Mouse (Mus musculus) midbrain, postnatal 0 days (tissue): ENCODE data around the gene 9130019O22Rik. TPM values are rescaled to one million over a fixed set of nuclear protein-coding genes. Genes with fewer than 3 reads are reported as not detected.

Experiments
- ATAC-seq: fragments of 200-750 bp; cut with Nextera tagmentation; 2 replicates; pipeline ENCODE4 v1.8.0; 2017; ENCODE audit warnings: moderate number of reproducible peaks, mild to moderate bottlenecking, moderate TSS enrichment, moderate library complexity; ENCODE audit not compliant: low FRiP score
- DNase-seq: peaks from one replicate; pipeline ENCODE4 v3.0.0-alpha.2; 2015; ENCODE audit warnings: low spot score
- H3K27ac ChIP-seq: fragments of 300-500 bp; sonication (generic); 2 replicates; pipeline ENCODE4 v1.5.1; 2014; ENCODE audit warnings: low read depth, mild to moderate bottlenecking, low read length, mixed read lengths
- H3K27me3 ChIP-seq: fragments of 300-500 bp; sonication (generic); 2 replicates; pipeline ENCODE4 v1.6.1; 2014; ENCODE audit warnings: low read length, control low read depth, mixed read lengths; ENCODE audit not compliant: insufficient read depth
- H3K36me3 ChIP-seq: fragments of 300-500 bp; sonication (generic); 2 replicates; pipeline ENCODE4 v1.6.1; 2014; ENCODE audit warnings: low read length, control low read depth, mixed read lengths; ENCODE audit not compliant: insufficient read depth
- H3K4me1 ChIP-seq: fragments of 300-500 bp; sonication (generic); 2 replicates; pipeline ENCODE4 v1.6.1; 2014; ENCODE audit warnings: mild to moderate bottlenecking, control low read depth, antibody characterized with exemption, low read length, mixed read lengths; ENCODE audit not compliant: insufficient read depth
- H3K4me2 ChIP-seq: fragments of 300-500 bp; sonication (generic); 2 replicates; pipeline ENCODE4 v1.6.1; 2014; ENCODE audit warnings: low read depth, mild to moderate bottlenecking, low read length, mixed read lengths; ENCODE audit not compliant: poor library complexity, severe bottlenecking
- H3K4me3 ChIP-seq: fragments of 300-500 bp; sonication (generic); 2 replicates; pipeline ENCODE4 v1.5.1; 2014; ENCODE audit warnings: low read depth, mild to moderate bottlenecking, low read length, moderate library complexity
- H3K9ac ChIP-seq: fragments of 300-500 bp; sonication (generic); replicated peaks from 2 replicates; pipeline ENCODE4 v1.6.1; 2014; ENCODE audit warnings: mild to moderate bottlenecking, low read length, moderate library complexity, mixed read lengths; ENCODE audit not compliant: poor library complexity, severe bottlenecking
- H3K9me3 ChIP-seq: fragments of 300-500 bp; sonication (generic); 2 replicates; pipeline ENCODE4 v1.6.1; 2016; ENCODE audit warnings: low read length, control low read depth
- CTCF ChIP-seq: IDR thresholded peaks from 2 replicates; pipeline ENCODE4 v1.5.1; 2016; ENCODE audit warnings: antibody characterized with exemption, mild to moderate bottlenecking
- WGBS: fragments of 180-500 bp; shearing (Covaris S2); extraction: QIAGEN DNeasy Blood & Tissue Kit; methylation state at CpG from one replicate; pipeline ENCODE4 v1.1.7; 2014; 5-methylcytosine and 5-hydroxymethylcytosine counted together
- polyA plus RNA-seq: library from polyadenylated mRNA; unstranded; fragments of >200 nt; fragmentation: Nextera tagmentation; extraction: Ambion mirVana; gene quantifications from 2 replicates; pipeline ENCODE4 v1.2.1, GENCODE M21; 2015
- total RNA-seq: library from RNA; depleted of rRNA; stranded (reverse); fragments of >200 nt; gene quantifications from 2 replicates; pipeline ENCODE4 v1.2.3, GENCODE M21; 2014

9130019O22Rik gene
- total and polyA plus RNA-seq, 2 experiments from 2014 or later: 1.4 to 4.0 TPM

DNA sequence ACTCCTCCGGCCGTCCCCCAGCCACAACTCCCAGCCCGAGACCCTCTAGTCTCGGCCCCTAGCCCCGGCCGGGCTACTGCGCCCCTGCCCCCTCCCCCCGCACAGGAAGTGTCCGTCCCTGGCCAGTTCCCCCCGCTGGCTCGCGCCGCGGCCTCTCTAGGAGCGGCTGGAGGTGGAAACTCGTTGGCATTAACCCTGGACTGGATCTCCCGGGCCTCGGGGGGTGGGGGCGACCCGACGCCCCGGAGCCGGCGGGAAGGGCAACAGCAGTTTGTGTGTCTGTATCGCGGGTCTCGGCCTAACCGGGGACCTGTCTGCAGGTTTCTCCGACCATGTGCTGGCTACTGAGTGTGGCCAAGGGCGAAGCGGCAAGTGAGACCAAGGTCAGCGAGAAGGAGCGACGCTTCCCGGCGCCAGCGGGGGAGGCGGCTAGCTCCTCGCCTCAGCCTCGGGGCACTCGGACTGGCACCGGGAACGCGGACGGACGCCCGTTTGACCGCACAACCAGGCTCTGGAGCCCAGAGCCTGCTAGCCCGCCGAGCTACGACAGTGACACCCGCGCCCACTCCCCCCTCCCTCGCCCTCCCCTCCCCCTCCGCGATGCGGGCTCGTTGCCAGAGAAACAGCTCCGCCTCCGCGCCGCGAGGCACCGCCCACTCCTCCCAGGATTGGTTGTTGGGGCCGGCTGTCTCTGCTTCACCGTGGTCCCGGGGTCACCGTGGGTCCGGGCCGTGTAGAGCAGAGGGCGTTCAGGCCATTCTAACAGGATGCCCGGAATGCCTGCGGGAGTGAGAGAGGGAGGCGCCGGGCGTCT lies 41.2 kb downstream of the 9130019O22Rik start, which contains the start of gene Zfp768:
Gene Zfp768 (minus strand): TSS at position 78 of the 814 bp plus-strand sequence.
- peak; percentile 94 for ATAC-seq
- peak; percentile 94 for DNase-seq
- peak within 1 kb of the TSS; percentile 88 for H3K4me3 ChIP-seq
- peaks cover 3% of the 10 kb centered on the region for H3K4me1 ChIP-seq
- no peaks in the 10 kb centered on the region for H3K27me3 ChIP-seq
- H3K9me3 ChIP-seq: no peaks in the 10 kb centered on the region
- peak within 1 kb of the TSS; percentile 89 for H3K4me2 ChIP-seq
- H3K27ac ChIP-seq: peak within 1 kb of the TSS; percentile 97
- WGBS: under 1% methylated on average over 56 of the region's 76 CpGs
- peaks cover 7% of the 10 kb centered on the region; the same call in 1 of the 2 replicates for H3K36me3 ChIP-seq
- H3K9ac ChIP-seq: peak within 1 kb of the TSS; percentile 98
- no peak for TF ChIP-seq CTCF

DNA sequence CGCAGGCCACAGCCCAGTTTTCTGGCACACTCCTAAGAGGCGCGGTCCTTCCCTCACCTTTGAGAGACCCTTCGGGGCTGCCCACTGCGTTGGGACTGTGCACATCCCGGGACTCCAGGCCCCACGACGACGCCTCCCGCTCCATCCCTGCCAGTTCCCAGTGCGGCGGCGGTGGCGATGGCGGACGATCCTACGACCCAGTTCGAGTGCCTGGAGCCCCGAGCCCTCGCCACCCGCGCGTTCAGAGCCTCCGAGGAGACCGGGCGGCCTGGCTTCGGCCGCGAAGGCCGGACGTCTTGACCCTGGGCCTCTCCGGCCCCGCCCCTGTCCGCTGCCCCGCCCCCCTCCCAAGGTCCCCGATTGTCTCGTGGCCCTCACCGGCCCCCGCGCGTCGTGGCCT lies 41.9 kb downstream of the 9130019O22Rik start:
- H3K4me2 ChIP-seq: peak overlapping the region; percentile 89
- TF ChIP-seq CTCF: no peak
- peak overlapping the region; percentile 97 for H3K27ac ChIP-seq
- H3K4me1 ChIP-seq: peaks cover 3% of the 10 kb centered on the region
- H3K9ac ChIP-seq: peak overlapping the region; percentile 98
- H3K27me3 ChIP-seq: no peaks in the 10 kb centered on the region
- ATAC-seq: peak; percentile 20; the same call in 1 of the 2 replicates
- H3K4me3 ChIP-seq: peak overlapping the region; percentile 88
- H3K36me3 ChIP-seq: peaks cover 7% of the 10 kb centered on the region; the same call in 1 of the 2 replicates
- no peak for DNase-seq
- H3K9me3 ChIP-seq: no peaks in the 10 kb centered on the region
- under 1% methylated on average over 39 of the region's 42 CpGs for WGBS

DNA sequence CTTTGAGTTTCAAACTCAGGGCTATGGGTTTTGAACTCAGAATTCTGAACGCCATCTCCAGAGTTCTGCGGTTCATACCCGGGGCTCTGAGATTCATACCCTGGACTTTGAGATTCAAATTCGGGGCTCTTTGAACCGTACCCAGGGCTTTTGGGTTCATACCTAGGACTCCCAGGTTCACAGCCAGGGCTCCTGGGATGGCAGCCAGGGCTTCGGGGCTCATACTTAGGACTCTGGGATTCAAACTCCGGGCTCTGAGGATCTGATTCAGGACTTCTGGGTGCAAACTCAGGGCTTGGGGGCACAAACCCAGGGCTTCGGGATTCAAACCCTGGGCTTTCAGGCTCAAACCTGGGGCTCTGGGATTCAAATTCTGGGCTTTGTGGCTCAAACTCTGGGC lies 42.6 kb downstream of the 9130019O22Rik start:
- no peak for DNase-seq
- H3K36me3 ChIP-seq: peaks cover 7% of the 10 kb centered on the region; the same call in 1 of the 2 replicates
- ATAC-seq: no peak
- WGBS: 90% methylated on average over 8 of the region's 8 CpGs
- no peaks in the 10 kb centered on the region for H3K27me3 ChIP-seq
- H3K4me1 ChIP-seq: peaks cover 3% of the 10 kb centered on the region
- H3K4me2 ChIP-seq: peak overlapping the region; percentile 89
- no peak for TF ChIP-seq CTCF
- no peaks in the 10 kb centered on the region for H3K9me3 ChIP-seq
- no peak overlapping the region for H3K27ac ChIP-seq
- H3K4me3 ChIP-seq: peak overlapping the region; percentile 88
- peak overlapping the region; percentile 98; the same call in 1 of the 2 replicates for H3K9ac ChIP-seq

DNA sequence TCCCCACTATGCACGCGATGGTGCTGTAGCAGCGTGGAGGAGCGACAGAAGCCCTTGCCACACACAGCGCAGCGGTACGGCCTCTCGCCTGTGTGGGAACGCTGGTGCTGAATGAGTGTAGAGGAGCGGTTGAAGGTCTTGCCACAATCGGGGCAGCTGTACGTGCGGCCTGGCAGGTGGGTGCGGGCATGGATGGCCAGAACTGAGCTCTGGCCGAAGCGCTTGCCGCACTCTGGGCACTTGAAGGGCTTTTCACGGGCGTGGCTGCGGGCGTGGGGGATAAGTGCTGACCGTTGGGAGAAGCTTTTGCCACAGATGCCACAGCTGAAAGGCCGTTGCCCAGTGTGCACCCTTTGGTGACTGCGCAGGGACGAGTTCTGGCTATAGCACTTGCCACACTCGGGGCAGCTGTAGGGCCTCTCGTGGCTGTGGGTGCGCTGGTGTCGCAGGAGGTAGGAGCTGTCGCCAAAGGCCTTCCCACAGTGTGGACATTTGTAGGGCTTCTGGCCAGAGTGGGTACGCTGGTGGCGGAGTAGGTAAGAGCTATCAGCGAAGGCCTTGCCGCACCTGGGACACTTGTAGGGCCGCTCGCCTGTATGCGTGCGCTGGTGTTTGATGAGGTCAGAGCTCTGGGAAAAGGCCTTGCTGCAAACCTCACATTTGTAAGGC lies 43.5 kb downstream of the 9130019O22Rik start:
- no peak overlapping the region for H3K4me2 ChIP-seq
- H3K27me3 ChIP-seq: no peaks in the 10 kb centered on the region
- ATAC-seq: no peak
- TF ChIP-seq CTCF: no peak
- no peaks in the 10 kb centered on the region for H3K9me3 ChIP-seq
- WGBS: 95% methylated on average over 38 of the region's 38 CpGs
- DNase-seq: no peak
- H3K27ac ChIP-seq: no peak overlapping the region
- H3K36me3 ChIP-seq: peaks cover 7% of the 10 kb centered on the region; the same call in 1 of the 2 replicates
- no peak overlapping the region for H3K9ac ChIP-seq
- no peak overlapping the region for H3K4me3 ChIP-seq
- H3K4me1 ChIP-seq: peaks cover 3% of the 10 kb centered on the region

DNA sequence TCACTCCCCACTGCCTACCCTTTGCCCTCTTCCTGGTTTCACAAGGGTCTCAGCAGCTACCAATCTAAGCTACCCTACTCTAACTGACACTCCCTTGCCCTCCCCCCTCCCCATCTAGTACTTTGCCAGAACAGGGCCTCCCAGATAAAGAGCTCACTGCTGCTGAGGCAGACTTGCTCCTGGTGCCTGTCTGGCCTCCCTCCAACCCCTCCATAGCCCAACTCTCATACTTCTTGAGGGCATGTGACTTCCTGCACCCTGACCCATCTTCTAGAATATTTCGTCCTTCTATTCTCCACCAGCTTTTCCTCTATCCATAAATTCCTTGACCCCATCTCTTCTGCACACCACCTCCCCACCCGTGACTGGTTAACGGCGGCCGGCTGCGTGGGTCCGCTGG lies 44.1 kb downstream of the 9130019O22Rik start:
- H3K9me3 ChIP-seq: no peaks in the 10 kb centered on the region
- no peak overlapping the region for H3K9ac ChIP-seq
- no peaks in the 10 kb centered on the region for H3K27me3 ChIP-seq
- 96% methylated on average over 7 of the region's 7 CpGs for WGBS
- ATAC-seq (no peak), DNase-seq (no peak)
- TF ChIP-seq CTCF: no peak
- H3K4me3 ChIP-seq: no peak overlapping the region
- H3K4me1 ChIP-seq: peaks cover 3% of the 10 kb centered on the region
- no peak overlapping the region for H3K27ac ChIP-seq
- H3K36me3 ChIP-seq: peaks cover 7% of the 10 kb centered on the region; the same call in 1 of the 2 replicates
- H3K4me2 ChIP-seq: no peak overlapping the region
